Mouse (Mus musculus): ENCODE measurements around the gene Gramd1c. TPM values are rescaled to one million over a fixed set of nuclear protein-coding genes. Genes with fewer than 3 reads are reported as not detected.

Gene Gramd1c
- polyA plus RNA-seq, 1 experiment from 2014 or later: 7.3 TPM

GRCm38 (mm10) chr16:43999111-43999510, 64.0 kb downstream of the Gramd1c start:
- Histone ChIP-seq H3K27ac (ENCODE audit: low read length) (no peak overlapping the region), H3K4me2 (replicated peaks; ENCODE audit: low read depth, low read length) (no peak overlapping the region), H3K36me3 (ENCODE audit: insufficient read depth, low read length) (no peaks in the 10 kb centered on the region), H3K9ac (replicated peaks; ENCODE audit: low read length) (no peak overlapping the region), H3K4me1 (ENCODE audit: insufficient read depth, low read length) (no peaks in the 10 kb centered on the region), H3K27me3 (ENCODE audit: insufficient read depth, low read length) (no peaks in the 10 kb centered on the region), H3K4me3 (ENCODE audit: low read length) (no peak overlapping the region), H3K9me3 (ENCODE audit: low read length) (no peaks in the 10 kb centered on the region)
- ATAC-seq (ENCODE audit: low FRiP score, low TSS enrichment): no peak
- WGBS: 80% methylated on average over 8 of the region's 8 CpGs

DNA sequence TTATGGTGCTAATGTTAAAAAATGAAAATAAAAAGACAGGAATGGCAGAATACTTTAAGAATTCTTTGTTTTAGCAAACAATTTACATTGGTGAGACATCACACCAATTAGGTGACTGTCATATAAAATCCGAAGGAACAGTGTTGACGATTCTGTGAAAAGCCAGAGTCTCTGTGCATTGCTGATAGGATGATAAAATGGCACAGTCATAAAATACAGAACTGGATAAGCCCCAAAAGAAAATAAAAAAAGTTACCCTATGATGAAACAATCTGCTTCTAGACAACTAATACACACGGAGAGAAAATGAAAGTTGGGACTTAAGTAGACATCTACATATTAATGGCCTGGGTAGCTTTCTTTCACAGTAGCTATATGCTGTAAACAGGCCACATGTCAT, 68.5 kb downstream of the Gramd1c start:
- Histone ChIP-seq H3K27me3 (ENCODE audit: insufficient read depth, low read length) (no peaks in the 10 kb centered on the region), H3K36me3 (ENCODE audit: insufficient read depth, low read length) (no peaks in the 10 kb centered on the region), H3K9ac (replicated peaks; ENCODE audit: low read length) (no peak overlapping the region), H3K4me3 (ENCODE audit: low read length) (no peak overlapping the region), H3K9me3 (ENCODE audit: low read length) (no peaks in the 10 kb centered on the region), H3K4me1 (ENCODE audit: insufficient read depth, low read length) (no peaks in the 10 kb centered on the region), H3K27ac (ENCODE audit: low read length) (no peak overlapping the region), H3K4me2 (replicated peaks; ENCODE audit: low read depth, low read length) (no peak overlapping the region)
- ATAC-seq (ENCODE audit: low FRiP score, low TSS enrichment): no peak
- 89% methylated on average over 3 of the region's 3 CpGs for WGBS

DNA sequence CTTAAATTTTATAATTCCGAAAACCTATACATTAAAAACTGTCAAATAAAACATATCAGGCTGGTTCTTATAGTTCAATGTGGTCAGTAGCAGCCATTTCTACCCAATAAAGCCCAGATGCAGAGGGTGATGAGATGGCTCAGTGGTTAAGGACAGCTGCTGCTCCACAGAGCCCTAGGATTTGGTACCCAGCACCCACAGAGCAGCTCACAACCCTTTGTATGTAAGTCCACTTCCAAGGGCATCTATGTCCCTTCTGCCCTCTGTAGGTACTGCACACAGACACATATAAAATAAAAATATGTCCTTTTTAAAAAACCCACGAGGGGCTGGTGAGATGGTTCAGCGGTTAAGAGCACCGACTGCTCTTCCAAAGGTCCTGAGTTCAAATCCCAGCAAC, 76.8 kb downstream of the Gramd1c start:
- no peaks in the 10 kb centered on the region for H3K36me3 ChIP-seq (ENCODE audit: insufficient read depth, low read length)
- no peak overlapping the region for H3K4me3 ChIP-seq (ENCODE audit: low read length)
- no peak overlapping the region for H3K4me2 ChIP-seq (replicated peaks; ENCODE audit: low read depth, low read length)
- no peak for ATAC-seq (ENCODE audit: low FRiP score, low TSS enrichment)
- no peaks in the 10 kb centered on the region for H3K27me3 ChIP-seq (ENCODE audit: insufficient read depth, low read length)
- H3K9me3 ChIP-seq (ENCODE audit: low read length): no peaks in the 10 kb centered on the region
- no peak overlapping the region for H3K27ac ChIP-seq (ENCODE audit: low read length)
- 89% methylated on average over 4 of the region's 4 CpGs for WGBS
- no peaks in the 10 kb centered on the region for H3K4me1 ChIP-seq (ENCODE audit: insufficient read depth, low read length)
- H3K9ac ChIP-seq (replicated peaks; ENCODE audit: low read length): no peak overlapping the region

- WGBS: 28% methylated on average over 9 of the region's 9 CpGs
- Histone ChIP-seq H3K36me3 (ENCODE audit: insufficient read depth, low read length) (no peaks in the 10 kb centered on the region), H3K4me1 (ENCODE audit: insufficient read depth, low read length) (0 out of 2 replicates have a peak, but pooled peaks cover 2% of the 10 kb centered on the region), H3K9me3 (ENCODE audit: low read length) (no peaks in the 10 kb centered on the region), H3K27me3 (ENCODE audit: insufficient read depth, low read length) (peaks cover 4% of the 10 kb centered on the region; the same call in 1 of the 2 replicates), H3K4me2 (replicated peaks; ENCODE audit: low read depth, low read length) (peak overlapping the region; percentile 100), H3K4me3 (ENCODE audit: low read length) (peak overlapping the region; percentile 77), H3K27ac (ENCODE audit: low read length) (no peak overlapping the region), H3K9ac (replicated peaks; ENCODE audit: low read length) (peak overlapping the region; percentile 74)
- ATAC-seq (ENCODE audit: low FRiP score, low TSS enrichment): no peak
These were observed 83.0 kb downstream of the Gramd1c start for GRCm38 (mm10) chr16:43980110-43980609.

- under 1% methylated on average over 69 of the region's 103 CpGs for WGBS
- Histone ChIP-seq H3K36me3 (ENCODE audit: insufficient read depth, low read length) (no peaks in the 10 kb centered on the region), H3K27ac (ENCODE audit: low read length) (no peak within 1 kb of the TSS), H3K27me3 (ENCODE audit: insufficient read depth, low read length) (peaks cover 4% of the 10 kb centered on the region; the same call in 1 of the 2 replicates), H3K4me1 (ENCODE audit: insufficient read depth, low read length) (0 out of 2 replicates have a peak, but pooled peaks cover 2% of the 10 kb centered on the region), H3K9me3 (ENCODE audit: low read length) (no peaks in the 10 kb centered on the region), H3K4me3 (ENCODE audit: low read length) (peak within 1 kb of the TSS; percentile 77), H3K9ac (replicated peaks; ENCODE audit: low read length) (peak within 1 kb of the TSS; percentile 74), H3K4me2 (replicated peaks; ENCODE audit: low read depth, low read length) (peak within 1 kb of the TSS; percentile 100)
- ATAC-seq (ENCODE audit: low FRiP score, low TSS enrichment): peak; percentile 91
These were observed 83.6 kb downstream of the Gramd1c start, which contains the start of gene Zdhhc23 for GRCm38 (mm10) chr16:43979328-43980109. Gene Zdhhc23, minus strand, starts transcription at chr16:43979791.

GRCm38 (mm10) chr16:43979010-43979327, 84.2 kb downstream of the Gramd1c start:
- 13% methylated on average over 7 of the region's 7 CpGs for WGBS
- no peaks in the 10 kb centered on the region for H3K36me3 ChIP-seq (ENCODE audit: insufficient read depth, low read length)

GRCm38 (mm10) chr16:43973606-43974220, 89.4 kb downstream of the Gramd1c start:
- no peak overlapping the region for H3K4me2 ChIP-seq (replicated peaks; ENCODE audit: low read depth, low read length)
- no peaks in the 10 kb centered on the region for H3K36me3 ChIP-seq (ENCODE audit: insufficient read depth, low read length)
- no peak overlapping the region for H3K4me3 ChIP-seq (ENCODE audit: low read length)
- no peaks in the 10 kb centered on the region for H3K27me3 ChIP-seq (ENCODE audit: insufficient read depth, low read length)
- H3K9me3 ChIP-seq (ENCODE audit: low read length): no peaks in the 10 kb centered on the region
- H3K27ac ChIP-seq (ENCODE audit: low read length): no peak overlapping the region
- H3K9ac ChIP-seq (replicated peaks; ENCODE audit: low read length): no peak overlapping the region
- ATAC-seq (ENCODE audit: low FRiP score, low TSS enrichment): no peak
- 85% methylated on average over 22 of the region's 22 CpGs for WGBS
- H3K4me1 ChIP-seq (ENCODE audit: insufficient read depth, low read length): no peaks in the 10 kb centered on the region

More at GRCm38 (mm10) chr16:43979010-43979327, 84.2 kb downstream of the Gramd1c start:
- Histone ChIP-seq H3K27ac (ENCODE audit: low read length) (no peak overlapping the region), H3K4me2 (replicated peaks; ENCODE audit: low read depth, low read length) (peak overlapping the region; percentile 100), H3K4me1 (ENCODE audit: insufficient read depth, low read length) (0 out of 2 replicates have a peak, but pooled peaks cover 2% of the 10 kb centered on the region), H3K27me3 (ENCODE audit: insufficient read depth, low read length) (peaks cover 4% of the 10 kb centered on the region; the same call in 1 of the 2 replicates), H3K4me3 (ENCODE audit: low read length) (peak overlapping the region; percentile 77), H3K9me3 (ENCODE audit: low read length) (no peaks in the 10 kb centered on the region), H3K9ac (replicated peaks; ENCODE audit: low read length) (peak overlapping the region; percentile 74)
- ATAC-seq (ENCODE audit: low FRiP score, low TSS enrichment): no peak; the same call in 1 of the 2 replicates

DNA sequence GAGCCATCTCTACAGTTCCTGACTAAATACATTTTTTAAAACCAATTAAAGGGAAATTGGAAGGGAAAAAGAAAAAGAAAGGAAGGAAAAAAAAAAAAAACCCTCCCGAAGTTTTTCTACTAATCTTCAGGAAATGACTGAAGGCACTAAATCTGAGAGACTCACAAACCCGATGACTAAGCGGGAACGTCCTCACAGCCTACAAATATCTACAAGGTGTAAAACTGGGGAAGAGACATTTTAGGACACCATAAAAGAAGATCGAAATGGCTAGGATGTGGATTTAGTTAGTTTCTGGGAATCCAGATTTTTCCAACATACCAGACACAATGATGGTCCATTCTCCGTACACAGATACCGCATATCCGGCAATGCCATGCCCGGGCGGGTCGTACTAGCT, 90.0 kb downstream of the Gramd1c start:
- ATAC-seq (ENCODE audit: low FRiP score, low TSS enrichment): no peak
- H3K4me1 ChIP-seq (ENCODE audit: insufficient read depth, low read length): no peaks in the 10 kb centered on the region
- H3K9ac ChIP-seq (replicated peaks; ENCODE audit: low read length): no peak overlapping the region
- H3K27ac ChIP-seq (ENCODE audit: low read length): no peak overlapping the region
- no peaks in the 10 kb centered on the region for H3K36me3 ChIP-seq (ENCODE audit: insufficient read depth, low read length)
- 87% methylated on average over 11 of the region's 11 CpGs for WGBS
- H3K4me2 ChIP-seq (replicated peaks; ENCODE audit: low read depth, low read length): no peak overlapping the region
- H3K9me3 ChIP-seq (ENCODE audit: low read length): no peaks in the 10 kb centered on the region
- no peak overlapping the region for H3K4me3 ChIP-seq (ENCODE audit: low read length)
- H3K27me3 ChIP-seq (ENCODE audit: insufficient read depth, low read length): no peaks in the 10 kb centered on the region

DNA sequence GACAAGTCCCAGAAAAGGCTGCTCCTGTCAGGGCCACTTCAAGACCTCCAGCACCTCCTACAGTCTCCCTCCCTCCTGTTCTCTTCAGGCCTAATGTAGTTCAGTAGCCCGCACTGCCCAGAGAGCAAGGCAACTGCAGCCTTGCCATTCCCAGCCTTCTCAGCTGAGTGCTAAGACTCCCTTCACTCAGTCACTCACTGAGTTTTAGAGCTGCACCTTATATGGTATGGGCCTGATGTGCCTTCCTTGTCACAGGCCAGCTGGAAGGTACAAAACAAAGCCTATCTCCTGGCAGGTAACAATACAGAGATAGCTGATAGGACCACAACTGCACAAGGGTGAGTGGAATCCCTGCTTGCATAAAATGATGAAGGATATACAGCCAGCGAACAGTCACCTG, 90.8 kb downstream of the Gramd1c start:
- 85% methylated on average over 2 of the region's 2 CpGs for WGBS
- Histone ChIP-seq H3K36me3 (ENCODE audit: insufficient read depth, low read length) (no peaks in the 10 kb centered on the region), H3K27me3 (ENCODE audit: insufficient read depth, low read length) (no peaks in the 10 kb centered on the region), H3K27ac (ENCODE audit: low read length) (no peak overlapping the region), H3K9me3 (ENCODE audit: low read length) (no peaks in the 10 kb centered on the region), H3K4me1 (ENCODE audit: insufficient read depth, low read length) (no peaks in the 10 kb centered on the region), H3K9ac (replicated peaks; ENCODE audit: low read length) (no peak overlapping the region), H3K4me3 (ENCODE audit: low read length) (no peak overlapping the region), H3K4me2 (replicated peaks; ENCODE audit: low read depth, low read length) (no peak overlapping the region)
- ATAC-seq (ENCODE audit: low FRiP score, low TSS enrichment): no peak

GRCm38 (mm10) chr16:43971741-43972140, 91.4 kb downstream of the Gramd1c start:
- no peak overlapping the region for H3K4me2 ChIP-seq (replicated peaks; ENCODE audit: low read depth, low read length)
- no peaks in the 10 kb centered on the region for H3K36me3 ChIP-seq (ENCODE audit: insufficient read depth, low read length)
- no peaks in the 10 kb centered on the region for H3K9me3 ChIP-seq (ENCODE audit: low read length)
- H3K4me1 ChIP-seq (ENCODE audit: insufficient read depth, low read length): no peaks in the 10 kb centered on the region
- no peak for ATAC-seq (ENCODE audit: low FRiP score, low TSS enrichment)
- WGBS: 86% methylated on average over 9 of the region's 9 CpGs
- H3K27ac ChIP-seq (ENCODE audit: low read length): no peak overlapping the region
- no peak overlapping the region for H3K9ac ChIP-seq (replicated peaks; ENCODE audit: low read length)
- no peak overlapping the region for H3K4me3 ChIP-seq (ENCODE audit: low read length)
- no peaks in the 10 kb centered on the region for H3K27me3 ChIP-seq (ENCODE audit: insufficient read depth, low read length)

All from kidney, embryonic 16.5 days (tissue).